Mouse (Mus musculus): ENCODE measurements at regions not wholly inside any gene's neighbourhood (a gene's known extent, or its start where the extent isn't known, plus 50 kb on each side); places are given as distances from the start of the nearest gene placed in this dataset.
"Not testable (repeated sequence)": the region's sequence is repeated elsewhere in the genome, so short reads cannot be mapped to it uniquely, and the experiment has no call there.

DNA sequence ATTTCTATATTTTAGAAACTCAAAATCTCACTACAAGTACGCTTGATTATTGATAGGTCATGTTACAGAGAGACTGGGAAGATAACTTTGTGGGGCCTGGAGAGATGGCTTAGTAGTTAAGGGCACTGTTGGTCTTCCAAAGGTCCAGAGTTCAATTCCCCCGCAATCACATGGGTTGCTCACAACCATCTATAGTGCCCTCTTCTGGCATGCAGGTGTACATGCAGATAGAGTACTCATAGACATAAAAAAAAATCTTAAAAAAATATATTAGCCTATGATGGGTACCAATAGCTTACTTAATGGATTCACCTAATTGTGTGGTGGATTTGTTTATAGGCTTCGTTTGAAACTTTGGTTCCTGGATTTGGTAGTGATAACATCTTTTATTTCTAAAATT lies 654.2 kb upstream of the Marcks start:
- WGBS = 83% methylated on average over 3 of the region's 3 CpGs
- ATAC-seq (ENCODE audit: low FRiP score) = no peak
- Histone ChIP-seq H3K4me3 (replicated peaks) (no peak overlapping the region), H3K9me3 (replicated peaks) (no peaks in the 10 kb centered on the region), H3K4me1 (no peaks in the 10 kb centered on the region), H3K27ac (replicated peaks) (no peak overlapping the region), H3K9ac (replicated peaks) (no peak overlapping the region), H3K36me3 (no peaks in the 10 kb centered on the region), H3K27me3 (replicated peaks) (no peaks in the 10 kb centered on the region), H3K4me2 (no peak overlapping the region)

DNA sequence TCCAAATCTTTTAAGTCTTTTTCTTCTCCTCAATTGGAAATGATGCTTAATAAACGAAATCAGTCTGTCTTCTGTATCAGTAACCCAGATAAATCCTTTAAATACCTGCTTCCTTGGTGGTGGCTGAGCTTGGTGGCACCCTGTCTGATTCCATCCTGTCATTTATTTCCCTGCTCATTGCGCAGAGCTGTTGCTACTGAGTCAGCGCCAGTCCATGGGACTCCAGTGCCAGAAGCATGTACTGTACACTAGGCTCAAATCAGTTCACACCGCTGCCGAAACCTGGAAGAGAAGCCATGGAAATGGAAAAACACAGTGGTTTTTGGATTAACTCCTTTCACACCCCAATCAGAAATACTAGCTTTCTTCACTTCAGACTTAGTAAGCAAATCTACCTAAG lies 649.3 kb upstream of the Marcks start:
- no peak for ATAC-seq (ENCODE audit: low FRiP score)
- no peak overlapping the region for H3K9ac ChIP-seq (replicated peaks)
- H3K36me3 ChIP-seq = no peaks in the 10 kb centered on the region
- no peaks in the 10 kb centered on the region for H3K4me1 ChIP-seq
- no peak overlapping the region for H3K4me2 ChIP-seq
- H3K9me3 ChIP-seq (replicated peaks) = no peaks in the 10 kb centered on the region
- no peak overlapping the region for H3K4me3 ChIP-seq (replicated peaks)
- H3K27ac ChIP-seq (replicated peaks) = no peak overlapping the region
- 91% methylated on average over 5 of the region's 5 CpGs for whole genome bisulfite sequencing
- no peaks in the 10 kb centered on the region for H3K27me3 ChIP-seq (replicated peaks)

DNA sequence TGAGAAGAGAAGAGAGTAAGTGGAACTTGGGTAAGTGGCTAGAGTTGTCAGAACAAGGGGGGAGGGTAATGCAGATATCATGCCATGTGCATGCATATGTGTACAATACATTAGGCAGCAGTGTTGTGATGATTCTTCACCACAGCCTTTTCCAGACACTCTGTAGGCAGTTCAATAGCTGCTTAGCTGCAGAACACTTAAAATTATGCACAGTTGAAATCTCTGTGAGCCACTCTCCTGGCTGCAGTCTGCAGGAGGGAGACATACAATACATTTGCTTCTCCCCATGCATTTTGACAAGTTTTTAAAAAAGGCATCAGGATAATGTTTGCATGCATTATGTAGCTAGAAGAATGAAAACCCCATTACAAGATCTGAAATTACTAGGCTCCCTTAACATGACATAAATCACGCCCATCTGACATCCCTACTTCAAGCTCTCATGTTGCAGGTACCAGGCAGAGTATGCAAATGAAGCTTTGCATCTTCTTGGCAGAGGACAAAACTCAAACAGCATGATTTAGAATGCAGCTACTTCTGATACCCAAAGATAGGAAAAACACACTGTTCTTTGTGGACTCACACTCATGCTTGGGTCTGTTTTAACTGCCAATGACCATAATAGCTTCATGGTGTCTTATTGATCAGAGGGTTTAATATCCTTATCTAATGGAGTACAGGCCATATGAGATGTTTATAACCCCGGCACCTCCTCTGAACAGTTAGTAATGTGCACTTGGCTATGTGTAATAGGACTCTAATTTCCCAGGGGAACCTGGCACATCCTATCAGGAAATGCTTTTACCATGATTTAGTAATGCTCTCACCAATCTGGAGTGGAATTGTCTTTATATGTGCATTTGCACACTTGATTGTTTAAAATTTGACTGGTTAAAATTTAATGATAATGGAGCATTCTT lies 640.9 kb upstream of the Marcks start:
- no peak for ATAC-seq (ENCODE audit: low FRiP score)
- WGBS = 53% methylated on average over 2 of the region's 2 CpGs
- peaks cover 10% of the 10 kb centered on the region; the same call in 1 of the 2 replicates for H3K4me1 ChIP-seq
- H3K4me2 ChIP-seq = no peak overlapping the region
- peak overlapping the region; percentile 5; the same call in 1 of the 2 replicates for H3K27ac ChIP-seq (replicated peaks)
- H3K27me3 ChIP-seq (replicated peaks) = no peaks in the 10 kb centered on the region
- no peak overlapping the region for H3K9ac ChIP-seq (replicated peaks)
- no peaks in the 10 kb centered on the region for H3K36me3 ChIP-seq
- no peak overlapping the region for H3K4me3 ChIP-seq (replicated peaks)
- H3K9me3 ChIP-seq (replicated peaks) = no peaks in the 10 kb centered on the region

DNA sequence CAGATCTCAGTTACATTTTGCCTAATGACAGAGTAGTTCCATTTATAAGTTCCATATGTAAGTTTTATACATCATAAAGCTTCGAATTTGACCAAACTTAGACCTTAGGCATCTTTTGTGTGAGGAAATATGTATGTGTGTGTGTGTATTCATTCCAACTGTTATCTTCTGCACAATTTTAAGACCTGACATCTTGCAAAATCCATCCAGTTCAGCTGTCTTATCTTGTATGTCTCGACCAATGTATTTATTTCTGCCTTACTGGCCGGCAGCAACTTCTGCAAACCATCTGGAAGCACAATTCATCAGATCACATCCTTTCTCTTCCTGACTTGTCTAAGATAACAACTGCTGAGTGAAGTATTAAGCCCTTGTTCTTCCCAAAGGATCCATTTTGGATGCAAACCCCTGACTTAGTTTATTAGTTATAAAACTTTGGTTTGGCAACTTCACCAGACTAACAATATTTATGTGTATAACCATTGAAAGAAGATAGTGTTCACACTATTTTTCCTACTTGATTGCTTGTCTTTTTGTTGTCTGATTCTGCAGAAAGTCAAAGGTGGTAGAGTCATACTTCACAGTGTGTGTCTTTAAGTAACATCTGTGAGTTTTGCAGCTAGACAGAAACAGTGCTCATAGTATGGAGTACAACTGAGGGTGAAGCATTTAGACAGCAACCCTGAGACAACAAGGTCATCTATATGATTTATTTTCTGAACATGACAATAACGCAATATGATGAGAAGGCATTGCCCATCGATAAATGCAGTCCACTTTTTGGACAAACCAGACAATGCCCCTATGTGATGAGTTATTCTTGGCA lies 622.0 kb upstream of the Marcks start:
- Histone ChIP-seq H3K4me2 (no peak overlapping the region), H3K27me3 (replicated peaks) (no peaks in the 10 kb centered on the region), H3K4me3 (replicated peaks) (no peak overlapping the region), H3K27ac (replicated peaks) (no peak overlapping the region), H3K36me3 (no peaks in the 10 kb centered on the region), H3K4me1 (no peaks in the 10 kb centered on the region), H3K9ac (replicated peaks) (no peak overlapping the region), H3K9me3 (replicated peaks) (no peaks in the 10 kb centered on the region)
- ATAC-seq (ENCODE audit: low FRiP score) = no peak
- 79% methylated on average over 5 of the region's 5 CpGs for WGBS

DNA sequence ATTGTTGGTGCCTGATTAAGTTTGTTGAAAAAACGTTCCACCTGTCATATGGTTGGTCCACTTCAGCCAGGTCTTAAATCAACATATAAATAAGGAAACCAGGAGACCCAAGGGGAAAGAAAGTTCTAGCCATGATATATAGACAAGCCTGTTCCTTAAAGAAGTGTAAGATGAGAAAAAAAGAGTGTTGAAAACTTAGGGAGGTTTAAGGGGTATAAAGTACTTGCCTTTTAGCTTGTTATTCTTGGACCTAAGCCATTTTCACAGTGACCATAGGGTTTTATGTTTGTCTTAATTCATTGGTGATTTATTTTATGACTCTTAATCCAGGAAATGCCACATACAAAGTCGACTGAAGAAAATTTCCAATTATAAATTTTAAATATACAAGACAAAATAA lies 602.9 kb upstream of the Marcks start:
- H3K27ac ChIP-seq (replicated peaks) = no peak overlapping the region
- no peak for ATAC-seq (ENCODE audit: low FRiP score)
- no peaks in the 10 kb centered on the region for H3K27me3 ChIP-seq (replicated peaks)
- no peak overlapping the region for H3K4me3 ChIP-seq (replicated peaks)
- no peaks in the 10 kb centered on the region for H3K9me3 ChIP-seq (replicated peaks)
- no peaks in the 10 kb centered on the region for H3K36me3 ChIP-seq
- WGBS = 40% methylated on average over 2 of the region's 2 CpGs
- H3K4me1 ChIP-seq = no peaks in the 10 kb centered on the region
- no peak overlapping the region for H3K4me2 ChIP-seq
- H3K9ac ChIP-seq (replicated peaks) = no peak overlapping the region

DNA sequence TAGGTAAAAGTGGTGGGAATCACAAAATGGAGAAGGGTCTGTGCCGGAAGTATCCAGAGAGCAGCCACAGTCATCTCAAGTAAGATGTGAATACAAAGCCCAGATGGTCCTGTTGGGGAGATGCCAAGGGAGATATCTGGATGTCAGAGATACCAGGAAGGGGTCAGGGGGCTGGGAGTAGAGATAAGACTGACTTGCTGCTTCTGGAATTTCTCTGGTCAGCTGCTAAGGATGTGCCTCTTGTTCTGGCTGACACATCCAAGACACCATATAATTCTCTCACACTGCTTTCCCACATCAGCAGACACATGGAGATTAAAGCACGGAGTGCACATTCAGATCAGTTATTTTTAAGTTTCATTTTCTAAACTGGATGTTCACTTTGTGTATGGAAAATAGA lies 600.3 kb upstream of the Marcks start:
- WGBS = 93% methylated on average over 2 of the region's 2 CpGs
- H3K9ac ChIP-seq (replicated peaks) = no peak overlapping the region
- H3K4me2 ChIP-seq = no peak overlapping the region
- no peaks in the 10 kb centered on the region for H3K27me3 ChIP-seq (replicated peaks)
- no peak overlapping the region for H3K27ac ChIP-seq (replicated peaks)
- no peak overlapping the region for H3K4me3 ChIP-seq (replicated peaks)
- H3K36me3 ChIP-seq = no peaks in the 10 kb centered on the region
- no peaks in the 10 kb centered on the region for H3K9me3 ChIP-seq (replicated peaks)
- ATAC-seq (ENCODE audit: low FRiP score) = no peak
- H3K4me1 ChIP-seq = no peaks in the 10 kb centered on the region

DNA sequence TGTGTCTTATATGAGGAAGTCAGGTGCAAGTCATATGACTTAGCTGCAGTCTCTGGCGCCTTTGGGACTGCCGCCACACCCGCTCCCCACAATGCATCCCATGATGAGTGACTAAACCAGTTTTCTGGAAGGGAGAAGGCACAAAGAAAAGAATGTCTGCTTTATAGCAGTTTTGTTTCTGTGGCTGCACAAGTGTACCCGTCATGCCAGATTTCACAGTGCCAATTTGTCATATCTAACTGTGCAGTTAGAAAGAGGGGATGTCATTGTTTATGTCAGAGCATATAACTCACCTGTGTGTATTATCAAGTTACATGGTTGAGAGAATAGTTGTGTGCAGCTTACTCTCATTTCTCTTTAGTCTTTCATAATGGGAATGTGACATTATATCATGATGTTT lies 586.9 kb upstream of the Marcks start:
- Histone ChIP-seq H3K4me3 (replicated peaks) (no peak overlapping the region), H3K9me3 (replicated peaks) (no peaks in the 10 kb centered on the region), H3K27me3 (replicated peaks) (no peaks in the 10 kb centered on the region), H3K4me2 (peak overlapping the region; percentile 26), H3K27ac (replicated peaks) (no peak overlapping the region), H3K36me3 (no peaks in the 10 kb centered on the region), H3K9ac (replicated peaks) (no peak overlapping the region), H3K4me1 (no peaks in the 10 kb centered on the region)
- WGBS = 74% methylated on average over 4 of the region's 4 CpGs
- ATAC-seq (ENCODE audit: low FRiP score) = no peak; the same call in 1 of the 2 replicates

DNA sequence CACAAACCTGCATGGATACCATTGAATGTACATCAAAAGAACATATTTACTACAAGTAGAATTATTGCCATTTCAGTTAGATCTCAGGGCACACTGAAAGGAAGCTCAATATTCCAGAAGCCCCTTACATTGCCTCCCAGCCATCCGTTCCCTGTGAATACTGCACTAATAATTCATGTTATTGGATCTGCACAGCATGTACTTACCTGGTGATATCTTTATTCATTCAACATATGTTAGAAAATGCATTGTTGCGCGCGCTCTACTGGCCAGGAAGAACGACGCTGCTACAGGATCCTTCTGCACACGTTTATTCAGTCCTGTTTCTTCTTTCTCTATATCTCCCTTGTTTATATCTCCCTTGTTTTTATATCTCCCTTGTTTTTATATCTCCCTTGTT lies 586.3 kb upstream of the Marcks start:
- ATAC-seq (ENCODE audit: low FRiP score); H3K27me3 ChIP-seq (replicated peaks); H3K4me2 ChIP-seq; H3K36me3 ChIP-seq; H3K27ac ChIP-seq (replicated peaks); H3K9me3 ChIP-seq (replicated peaks); H3K9ac ChIP-seq (replicated peaks); H3K4me3 ChIP-seq (replicated peaks); H3K4me1 ChIP-seq: not testable (repeated sequence)
- 71% methylated on average over 7 of the region's 7 CpGs for WGBS

DNA sequence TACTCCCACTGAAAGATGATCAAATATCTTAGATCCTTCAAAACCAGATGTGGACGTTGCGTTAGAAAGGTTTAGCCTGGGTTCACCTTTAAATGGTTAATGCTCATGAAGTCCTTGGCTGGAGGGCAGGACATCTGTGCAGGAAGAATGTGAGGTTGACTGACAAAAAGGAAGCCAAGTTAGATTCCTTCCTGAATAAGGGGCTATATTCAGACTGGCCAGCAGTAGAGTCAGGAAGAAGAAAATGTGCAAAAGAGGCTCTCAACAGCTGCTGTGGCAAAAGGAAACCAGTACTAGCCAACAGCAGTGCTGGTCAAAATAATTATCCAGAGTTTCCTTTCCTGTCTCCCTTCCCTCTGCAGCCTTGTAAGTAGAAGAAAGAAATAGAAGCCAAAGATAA lies 582.0 kb upstream of the Marcks start:
- H3K27me3 ChIP-seq (replicated peaks) = no peaks in the 10 kb centered on the region
- H3K4me2 ChIP-seq = no peak overlapping the region
- no peaks in the 10 kb centered on the region for H3K36me3 ChIP-seq
- no peak overlapping the region for H3K9ac ChIP-seq (replicated peaks)
- no peak overlapping the region for H3K27ac ChIP-seq (replicated peaks)
- H3K9me3 ChIP-seq (replicated peaks) = no peaks in the 10 kb centered on the region
- WGBS = 93% methylated on average over 2 of the region's 2 CpGs
- no peak overlapping the region for H3K4me3 ChIP-seq (replicated peaks)
- no peaks in the 10 kb centered on the region for H3K4me1 ChIP-seq
- ATAC-seq (ENCODE audit: low FRiP score) = no peak

DNA sequence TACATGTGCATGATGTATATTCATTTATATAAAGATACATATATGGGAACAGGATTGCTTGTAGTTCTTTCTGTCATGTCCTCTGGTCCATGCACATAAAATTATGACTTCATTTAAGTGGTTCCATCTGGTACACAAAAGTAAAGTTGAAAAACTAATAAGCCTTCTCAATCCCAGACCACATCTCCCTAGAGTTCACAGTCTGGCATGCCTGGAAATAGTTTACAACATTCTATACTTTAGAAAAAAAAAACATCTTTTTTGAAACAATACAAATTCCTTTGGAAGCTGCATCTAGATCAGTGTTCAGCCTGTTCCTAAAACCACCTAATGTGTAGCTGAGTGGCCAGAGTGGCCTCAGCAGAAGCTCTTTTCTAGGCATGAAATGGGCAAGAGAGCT lies 578.2 kb upstream of the Marcks start:
- Histone ChIP-seq H3K27me3 (replicated peaks) (no peaks in the 10 kb centered on the region), H3K27ac (replicated peaks) (no peak overlapping the region), H3K4me2 (no peak overlapping the region), H3K9ac (replicated peaks) (no peak overlapping the region), H3K4me1 (no peaks in the 10 kb centered on the region), H3K36me3 (no peaks in the 10 kb centered on the region), H3K9me3 (replicated peaks) (no peaks in the 10 kb centered on the region), H3K4me3 (replicated peaks) (no peak overlapping the region)
- ATAC-seq (ENCODE audit: low FRiP score) = no peak

DNA sequence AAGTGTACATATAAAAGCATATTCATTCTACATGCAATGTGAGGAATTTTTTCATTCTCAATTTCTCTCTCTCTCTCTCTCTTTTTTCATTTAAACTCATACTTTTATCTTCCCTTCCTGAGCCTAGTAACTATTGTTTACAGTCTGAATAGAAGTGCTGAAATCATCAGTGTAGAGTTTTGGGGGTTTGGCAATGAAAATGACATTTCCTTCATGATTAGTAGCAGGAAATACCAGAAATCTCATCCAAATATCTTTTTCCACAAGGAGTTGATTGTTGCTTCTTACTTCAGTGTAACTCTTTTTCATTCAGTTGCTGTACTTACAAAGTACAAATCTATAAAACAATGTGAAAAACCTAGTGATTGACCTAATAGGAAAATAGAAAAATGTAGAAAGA lies 572.7 kb upstream of the Marcks start:
- Histone ChIP-seq H3K9me3 (replicated peaks) (0 out of 2 replicates have a peak, but pooled peaks cover 3% of the 10 kb centered on the region), H3K4me3 (replicated peaks) (no peak overlapping the region), H3K27me3 (replicated peaks) (no peaks in the 10 kb centered on the region), H3K9ac (replicated peaks) (no peak overlapping the region), H3K36me3 (no peaks in the 10 kb centered on the region), H3K4me2 (no peak overlapping the region), H3K4me1 (no peaks in the 10 kb centered on the region), H3K27ac (replicated peaks) (no peak overlapping the region)
- no peak for ATAC-seq (ENCODE audit: low FRiP score)

Measured in neural tube, embryonic 15.5 days (tissue).